In genomic region chr12:75307961-75308951, GRCm38 (mm10) we compare ENCODE assay signal across 8 mouse cellular contexts. TPM values are rescaled to one million over a fixed set of nuclear protein-coding genes. Genes with fewer than 3 reads are reported as not detected.
A peak's percentile ranks its signal among the peaks of the same experiment; 100 is the strongest.
DNase-seq lines count a peak whose midpoint lies in the region; ATAC-seq and TF ChIP-seq lines count a peak whose summit lies in the region.

Gene Rhoj (plus strand): TSS chr12:75308322.

- H3K4me3 ChIP-seq in cortical plate, adult 2 months (ENCODE audit: insufficient read depth, low read length), result peak within 1 kb of the TSS; percentile 55
- H3K4me3 ChIP-seq in hindbrain, embryonic 15.5 days, result peak within 1 kb of the TSS; percentile 48

- 0 out of 2 replicates have a peak, but pooled peaks cover 4% of the 10 kb centered on the region for H3K27me3 ChIP-seq in hindbrain, embryonic 15.5 days

- peak within 1 kb of the TSS; percentile 97 for H3K4me2 ChIP-seq in hindbrain, embryonic 15.5 days

- TF ChIP-seq CTCF in cortical plate, adult 2 months (IDR thresholded peaks at IDR 0.05; ENCODE audit: extremely low read depth, insufficient read depth, low read length), result no peak

- TF ChIP-seq POLR2A in cortical plate, adult 2 months (IDR thresholded peaks at IDR 0.05; ENCODE audit: extremely low read depth, insufficient read depth, low read length), result no peak

- peak within 1 kb of the TSS; percentile 69 for H3K27ac ChIP-seq in cortical plate, adult 2 months (ENCODE audit: insufficient read depth, low read length)
- H3K27ac ChIP-seq in hindbrain, embryonic 15.5 days (replicated peaks), result peak within 1 kb of the TSS; percentile 85

- H3K9me3 ChIP-seq in hindbrain, embryonic 15.5 days, result no peaks in the 10 kb centered on the region

- H3K9ac ChIP-seq in hindbrain, embryonic 15.5 days, result peak within 1 kb of the TSS; percentile 60

- peak; percentile 89 for ATAC-seq in hindbrain, embryonic 15.5 days (ENCODE audit: low FRiP score, low read depth)

- DNase-seq in adrenal gland, adult 18-20 months (ENCODE audit: low spot score in 2 of 2), result peak; percentile 36 to 45
- DNase-seq in gastrocnemius, adult 8-10 months (ENCODE audit: low spot score in 2 of 2), result peak; percentile 57 to 59
- DNase-seq in layer of hippocampus, postnatal 25 days (ENCODE audit: extremely low spot score in 1 of 2, low spot score in 1 of 2), result peak; percentile 35 to 36
- DNase-seq in lung, postnatal 10 days, result peak; percentile 90
- DNase-seq in retina, postnatal 1 day, result peak; percentile 85
- no peak for DNase-seq in B cell, adult 2 months

- WGBS in hindbrain, embryonic 15.5 days, result under 1% methylated on average over 34 of the region's 34 CpGs

- no peaks in the 10 kb centered on the region for H3K36me3 ChIP-seq in hindbrain, embryonic 15.5 days

- H3K4me1 ChIP-seq in cortical plate, adult 2 months (ENCODE audit: control insufficient read depth, insufficient read depth, low read length), result no peaks in the 10 kb centered on the region; the same call in 1 of the 2 replicates
- H3K4me1 ChIP-seq in hindbrain, embryonic 15.5 days (replicated peaks), result peaks cover 18% of the 10 kb centered on the region

RNA-seq across cellular contexts. Expression of gene Rhoj, which starts in this region (rescaled TPM):
- 10 to 100 TPM; 12.1 to 19.9 TPM for total RNA-seq in adrenal gland, adult 18-20 months (2021)
- 4.9 and 5.4 TPM in 2 replicates for polyA plus RNA-seq in cortical plate, adult 2 months (2012; rRNA removed)
- total RNA-seq in gastrocnemius, adult 8-10 months (2022), result 10 to 100 TPM in 2 of 4 experiments, 1 to 10 TPM in 2; 6.4 to 10.8 (median 9.9) TPM
- polyA plus RNA-seq in hindbrain, embryonic 15.5 days (2015; fragmentation: Nextera tagmentation; extraction: Ambion mirVana), result 22.8 and 28.4 TPM in 2 replicates
- total RNA-seq in layer of hippocampus, postnatal 25 days (2021), result 1 to 10 TPM; 4.5 to 6.3 TPM

Comparison
In these comparisons a context has a peak if more than half of its experiments do, and no peak if none do; other contexts are left out.
1. DNase-seq: peak in adrenal gland, adult 18-20 months (2 of 2), gastrocnemius, adult 8-10 months (2 of 2), layer of hippocampus, postnatal 25 days (2 of 2), lung, postnatal 10 days (single experiment) and retina, postnatal 1 day (single experiment); none in B cell, adult 2 months (0 of 2).